Mouse (Mus musculus) right cerebral cortex, postnatal 10 days (tissue): Measurements from ENCODE around the gene Thap11.

Experiments used
- DNase-seq, 2 experiments: peaks; one replicate each; pipeline ENCODE4 v3.0.0; 2021; ENCODE audit warnings: low spot score in 2 of 2

Thap11 gene

GRCm38 (mm10) chr8:105900941-105901616 is 46.1 kb downstream of the Thap11 start:
- DNase-seq = no peak
